Mouse (Mus musculus) macrophage (primary cell): ENCODE results near the gene 1700056E22Rik. TPM values are rescaled to one million over a fixed set of nuclear protein-coding genes. Genes with fewer than 3 reads are reported as not detected.
A peak's percentile ranks its signal among the peaks of the same experiment; 100 is the strongest.

ENCODE experiments used
- H3K27ac ChIP-seq: fragments of 350-480 bp; formaldehyde crosslinking; 2 replicates; pipeline ENCODE4 v1.9.0; 2021
- H3K36me3 ChIP-seq: fragments of 350-480 bp; formaldehyde crosslinking; 2 replicates; pipeline ENCODE4 v1.9.0; 2021; ENCODE audit errors: inconsistent target
- H3K4me3 ChIP-seq: fragments of 350-480 bp; formaldehyde crosslinking; 2 replicates; pipeline ENCODE4 v1.9.0; 2021; ENCODE audit errors: inconsistent target
- H3K79me2 ChIP-seq: fragments of 350-480 bp; formaldehyde crosslinking; 2 replicates; pipeline ENCODE4 v1.9.0; 2021; ENCODE audit errors: inconsistent target
- WGBS: methylation state at CpG from one replicate; pipeline ENCODE4 v1.1.7; 2026; ENCODE audit warnings: inconsistent platforms; ENCODE audit not compliant: missing documents; 5-methylcytosine and 5-hydroxymethylcytosine counted together
- polyA plus RNA-seq: library from polyadenylated mRNA; stranded (reverse); fragments of 250-400 nt; gene quantifications from 3 replicates; pipeline ENCODE4 v1.2.4, GENCODE M21; 2018; ENCODE audit warnings: inconsistent platforms

1700056E22Rik gene
- polyA plus RNA-seq, 1 experiment from 2014 or later: 0.16 TPM

DNA sequence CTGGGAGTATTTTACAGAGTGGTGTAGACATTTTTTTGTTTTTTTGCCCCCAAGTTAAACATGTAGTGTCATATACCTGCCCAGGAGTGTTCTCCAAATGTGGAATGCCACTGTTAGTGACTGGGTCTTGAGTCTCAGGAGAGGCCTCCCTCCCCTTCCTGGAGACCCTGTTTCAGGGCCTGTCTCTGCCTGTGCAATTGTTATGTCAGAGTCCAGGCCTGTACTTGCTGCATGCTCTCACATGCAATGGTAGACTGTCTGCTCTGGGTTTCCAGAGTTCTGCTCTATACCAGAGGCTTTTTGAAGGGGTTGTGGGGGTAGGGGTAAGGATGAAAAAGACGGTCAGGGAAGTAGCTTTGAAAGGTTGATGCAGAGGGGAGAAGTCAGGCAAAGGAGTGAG lies 6.8 kb upstream of the 1700056E22Rik start:
- WGBS: 100% methylated on average over 1 of the region's 1 CpGs
- no peaks in the 10 kb centered on the region for H3K79me2 ChIP-seq
- H3K27ac ChIP-seq: no peak overlapping the region
- H3K4me3 ChIP-seq: no peak overlapping the region
- H3K36me3 ChIP-seq: no peaks in the 10 kb centered on the region

DNA sequence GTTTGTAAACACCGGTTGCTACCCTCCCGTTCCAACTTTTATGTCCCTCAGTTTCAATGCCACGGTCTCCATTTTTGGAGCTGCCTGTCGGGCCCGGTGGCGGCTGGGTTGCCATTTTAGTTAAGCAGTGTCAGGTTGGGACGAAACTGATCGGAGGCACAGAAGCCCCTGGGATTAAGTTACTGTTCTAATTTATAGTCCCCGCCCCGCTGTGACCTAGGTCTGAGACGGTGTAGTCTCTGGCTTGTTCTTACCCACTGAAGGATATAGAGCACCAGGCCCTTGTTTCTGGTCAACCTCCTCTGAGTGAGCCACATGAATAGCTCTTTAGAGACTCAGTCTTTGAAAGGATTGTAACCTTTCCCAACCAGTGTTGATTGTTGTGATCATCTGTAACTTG lies 6.1 kb upstream of the 1700056E22Rik start:
- Histone ChIP-seq H3K36me3 (no peaks in the 10 kb centered on the region), H3K27ac (no peak overlapping the region), H3K4me3 (no peak overlapping the region), H3K79me2 (no peaks in the 10 kb centered on the region)
- 97% methylated on average over 11 of the region's 11 CpGs for WGBS

DNA sequence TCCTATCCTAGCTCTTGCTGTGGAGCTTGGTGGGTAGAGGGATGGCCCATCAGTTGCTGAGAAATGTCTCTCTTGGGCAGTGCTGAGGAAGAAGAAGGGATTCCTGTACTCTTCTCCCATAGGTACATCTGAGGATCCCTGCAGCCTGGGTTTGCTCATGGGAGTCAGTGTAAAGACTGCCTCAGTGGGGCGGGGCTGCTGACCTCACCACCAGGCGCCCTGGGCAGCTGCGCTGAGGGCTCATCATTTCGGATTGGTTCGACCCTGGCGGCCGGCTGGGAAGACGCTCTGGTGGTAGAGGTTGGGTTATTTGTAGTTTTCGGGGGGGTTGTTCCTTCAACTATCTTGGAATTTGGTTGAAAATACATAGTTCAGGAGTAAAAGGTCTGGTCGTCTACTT lies 5.2 kb upstream of the 1700056E22Rik start:
- WGBS: 95% methylated on average over 10 of the region's 10 CpGs
- Histone ChIP-seq H3K4me3 (no peak overlapping the region), H3K79me2 (no peaks in the 10 kb centered on the region), H3K36me3 (no peaks in the 10 kb centered on the region), H3K27ac (no peak overlapping the region)

DNA sequence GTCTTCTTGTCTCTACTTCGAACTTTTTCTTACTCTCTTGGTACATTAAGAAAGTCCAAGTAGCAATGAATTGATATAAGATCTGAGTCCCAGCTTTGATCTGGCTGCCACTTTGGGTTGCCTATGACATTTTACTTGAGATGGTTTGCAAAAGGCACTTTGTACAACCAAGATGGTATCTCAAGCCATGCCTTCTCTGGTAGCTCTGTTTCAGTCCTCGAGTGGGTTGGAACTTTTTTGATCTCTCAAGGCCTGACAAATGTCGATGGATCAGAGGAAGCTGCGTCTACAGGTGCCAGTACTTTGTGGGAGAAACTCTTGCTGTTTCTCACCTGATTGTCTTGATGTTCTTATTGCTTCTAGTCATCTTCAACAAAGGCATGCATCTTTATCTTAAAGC lies 3.7 kb upstream of the 1700056E22Rik start:
- WGBS: 92% methylated on average over 4 of the region's 4 CpGs
- Histone ChIP-seq H3K4me3 (no peak overlapping the region), H3K36me3 (no peaks in the 10 kb centered on the region), H3K27ac (no peak overlapping the region), H3K79me2 (no peaks in the 10 kb centered on the region)

DNA sequence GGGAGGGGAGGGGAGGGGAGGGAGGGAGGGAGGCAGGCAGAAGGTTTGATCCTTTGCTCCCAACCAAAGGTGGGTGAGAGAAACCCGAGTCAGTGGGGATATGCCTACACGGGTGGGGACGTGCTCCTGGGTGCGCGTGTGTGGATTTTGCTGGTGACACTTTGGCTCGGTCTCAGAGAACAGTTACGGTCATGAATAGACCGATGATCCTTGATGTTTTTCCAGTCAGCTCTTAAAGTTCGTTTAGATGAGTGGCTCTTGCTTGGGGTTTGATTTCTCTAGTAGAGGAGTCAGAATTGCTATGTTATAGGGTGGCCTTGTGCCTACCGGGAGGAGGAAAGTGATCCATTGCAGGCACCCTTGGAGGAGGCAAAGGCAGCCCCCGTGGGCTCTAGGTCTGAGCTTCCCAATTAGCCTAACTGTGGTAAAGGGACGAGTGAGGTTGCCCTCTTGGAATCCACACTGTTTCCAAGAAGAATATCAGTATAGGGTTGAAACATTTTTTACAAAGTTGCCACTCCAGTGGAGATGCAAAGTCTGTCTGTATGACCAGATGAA lies 1.3 kb upstream of the 1700056E22Rik start:
- H3K4me3 ChIP-seq: no peak overlapping the region

DNA sequence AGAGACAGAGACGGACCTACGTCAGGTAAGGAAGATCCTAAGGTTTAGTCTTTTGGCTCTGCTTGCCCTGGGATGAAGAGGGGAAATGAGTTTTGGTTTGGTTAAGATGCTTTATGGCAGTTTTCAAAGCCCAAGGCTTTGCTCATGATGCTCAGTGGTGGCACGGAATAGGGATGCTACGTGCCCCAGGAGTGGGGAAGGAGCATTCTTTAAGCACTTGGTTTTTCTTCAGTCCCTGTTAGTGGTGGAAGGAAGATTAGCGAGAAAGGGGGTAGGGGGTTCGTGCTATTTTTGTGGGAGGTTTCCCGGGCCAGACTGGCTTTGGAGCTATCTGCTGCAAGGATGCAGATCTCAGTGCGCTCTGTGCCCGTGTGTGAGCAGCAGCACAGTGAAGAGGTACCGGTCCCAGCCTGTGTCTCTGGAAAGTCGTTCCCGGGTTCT lies 660 bp upstream of the 1700056E22Rik start:
- WGBS: 2% methylated on average over 11 of the region's 12 CpGs
- Histone ChIP-seq H3K36me3 (no peaks in the 10 kb centered on the region), H3K79me2 (no peaks in the 10 kb centered on the region), H3K4me3 (peak overlapping the region; percentile 57), H3K27ac (0 out of 2 replicates have a peak overlapping the region, but pooled peaks have one; percentile 8)

More for the DNA sequence above, 1.3 kb upstream of the 1700056E22Rik start:
- WGBS: 40% methylated on average over 12 of the region's 12 CpGs
- no peaks in the 10 kb centered on the region for H3K36me3 ChIP-seq
- H3K79me2 ChIP-seq: no peaks in the 10 kb centered on the region
- H3K27ac ChIP-seq: no peak overlapping the region

DNA sequence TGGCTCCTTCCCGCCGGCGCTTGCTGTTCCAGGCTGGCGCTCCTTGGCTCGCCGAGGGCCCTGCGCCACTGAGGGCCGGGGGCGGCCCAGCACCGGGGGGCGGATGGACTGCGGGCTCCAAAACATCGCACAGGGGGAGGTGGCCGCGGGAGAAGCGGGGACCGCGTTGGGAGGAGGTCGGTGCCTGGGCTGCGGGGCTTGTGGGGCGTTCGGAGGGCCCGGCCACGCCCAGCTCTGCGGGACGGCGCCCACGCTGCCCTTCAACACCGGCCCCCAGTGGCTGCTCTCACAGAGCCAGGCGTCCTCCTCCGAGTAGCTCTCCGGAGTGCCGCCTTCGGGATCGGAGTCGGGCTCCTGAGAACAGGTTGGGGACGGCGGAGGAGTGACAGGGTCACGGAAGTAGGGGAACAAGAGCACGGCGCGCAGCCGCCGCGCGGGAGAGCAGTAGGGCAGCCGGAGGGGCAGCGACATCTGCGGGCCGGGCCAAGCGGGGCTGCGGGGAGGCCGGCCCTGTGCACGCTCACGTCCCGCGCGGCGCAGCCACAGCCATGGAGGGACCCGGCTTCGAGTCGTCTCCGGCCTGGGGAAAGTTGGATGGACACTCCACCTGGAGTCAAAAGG lies 601 bp downstream of the 1700056E22Rik start:
- H3K4me3 ChIP-seq: peak overlapping the region; percentile 57
- H3K27ac ChIP-seq: peak overlapping the region; percentile 62
- H3K79me2 ChIP-seq: no peaks in the 10 kb centered on the region
- no peaks in the 10 kb centered on the region for H3K36me3 ChIP-seq
- WGBS: under 1% methylated on average over 60 of the region's 63 CpGs

DNA sequence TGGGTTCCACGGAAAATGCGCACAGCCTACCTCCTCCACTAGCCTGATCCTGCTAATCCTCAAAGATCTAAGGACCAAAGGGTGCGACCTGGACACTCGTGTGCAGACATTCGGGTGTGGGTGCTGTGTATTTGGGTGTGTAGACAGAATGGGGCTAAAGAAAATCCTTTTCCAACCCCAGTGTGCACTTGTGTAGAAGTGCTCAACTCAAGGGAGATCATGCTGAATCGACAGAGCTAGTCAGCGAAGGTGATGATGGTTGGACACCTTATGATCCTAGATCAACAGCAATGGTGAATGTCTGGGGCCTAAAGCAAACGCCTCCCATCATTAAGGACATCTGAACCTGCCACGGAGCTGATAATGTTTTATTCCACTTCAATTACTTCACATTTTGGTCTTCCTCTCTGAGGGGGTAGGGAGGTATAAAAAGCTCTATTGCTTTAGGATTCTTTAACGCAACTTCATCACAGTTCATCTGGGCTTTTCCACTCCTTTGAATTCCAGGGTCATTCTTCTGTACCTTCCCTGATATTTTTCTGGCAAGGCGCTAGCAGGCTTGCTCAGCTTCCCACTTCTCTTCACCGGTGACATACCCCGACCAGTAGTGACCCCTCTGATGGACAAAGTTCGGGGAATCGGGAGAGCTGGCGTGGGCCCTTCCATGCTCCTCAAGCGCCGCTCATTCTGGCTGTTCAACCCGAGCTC lies 1.3 kb downstream of the 1700056E22Rik start:
- no peaks in the 10 kb centered on the region for H3K79me2 ChIP-seq
- H3K36me3 ChIP-seq: no peaks in the 10 kb centered on the region
- H3K27ac ChIP-seq: no peak overlapping the region
- H3K4me3 ChIP-seq: peak overlapping the region; percentile 57
- WGBS: 49% methylated on average over 19 of the region's 19 CpGs

DNA sequence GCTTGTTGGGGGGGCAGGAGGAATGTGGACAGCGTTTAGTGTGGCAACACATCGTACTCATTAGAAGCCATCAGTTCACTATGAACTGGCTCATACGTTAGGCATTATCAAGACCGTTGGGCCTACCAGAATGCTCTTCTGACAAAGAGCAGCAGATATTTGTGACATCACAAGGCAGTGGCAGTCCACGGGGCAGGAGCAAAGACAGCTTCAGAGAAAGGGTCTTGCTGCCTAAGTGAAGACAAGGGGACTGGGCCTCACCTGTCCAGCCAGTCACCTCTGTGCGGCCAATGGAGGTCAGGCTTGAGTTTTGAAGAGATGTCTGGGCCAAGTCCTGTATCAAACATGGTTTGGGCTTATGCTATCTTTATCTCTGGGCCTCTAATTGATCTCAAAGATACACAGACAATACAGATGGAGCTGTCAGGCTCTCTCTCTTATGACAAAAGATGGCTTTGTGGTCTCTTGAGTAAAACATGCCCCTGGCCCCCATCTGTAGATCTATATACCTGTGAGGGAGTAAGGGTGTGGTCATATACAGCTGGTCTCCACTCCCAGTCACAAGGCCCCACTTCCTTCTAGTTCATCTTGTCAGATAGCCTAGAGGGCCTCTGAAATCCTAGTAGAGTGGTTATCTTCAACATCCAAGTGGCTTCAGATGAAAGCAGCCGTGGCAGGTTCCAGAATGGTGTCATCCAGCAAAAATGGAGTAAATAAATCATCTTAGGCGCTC lies 3.9 kb downstream of the 1700056E22Rik start:
- Histone ChIP-seq H3K79me2 (no peaks in the 10 kb centered on the region), H3K4me3 (no peak overlapping the region), H3K36me3 (no peaks in the 10 kb centered on the region), H3K27ac (no peak overlapping the region)
- WGBS: 96% methylated on average over 8 of the region's 8 CpGs

DNA sequence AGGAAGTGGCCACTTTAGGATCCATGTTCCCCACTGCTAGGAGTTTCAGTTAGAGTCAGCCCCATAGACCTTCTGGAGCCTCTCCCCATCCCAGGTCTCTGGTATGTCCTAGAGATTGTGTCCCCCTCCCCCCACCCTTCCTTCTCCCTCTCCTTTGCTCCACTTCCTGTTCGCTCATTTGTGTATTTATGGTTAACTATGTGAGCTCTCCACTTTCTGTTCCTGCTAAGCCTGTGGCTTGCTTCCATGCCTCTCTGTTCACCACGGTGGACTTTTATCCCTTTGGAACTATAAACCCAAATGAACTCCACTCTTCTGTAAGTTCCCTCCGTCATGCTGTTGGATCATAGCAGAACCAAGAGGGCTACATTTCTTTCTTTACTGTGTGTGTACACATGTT lies 7.1 kb downstream of the 1700056E22Rik start:
- Histone ChIP-seq H3K27ac (no peak overlapping the region), H3K79me2 (no peaks in the 10 kb centered on the region), H3K4me3 (no peak overlapping the region), H3K36me3 (no peaks in the 10 kb centered on the region)
- 71% methylated on average over 3 of the region's 3 CpGs for WGBS

DNA sequence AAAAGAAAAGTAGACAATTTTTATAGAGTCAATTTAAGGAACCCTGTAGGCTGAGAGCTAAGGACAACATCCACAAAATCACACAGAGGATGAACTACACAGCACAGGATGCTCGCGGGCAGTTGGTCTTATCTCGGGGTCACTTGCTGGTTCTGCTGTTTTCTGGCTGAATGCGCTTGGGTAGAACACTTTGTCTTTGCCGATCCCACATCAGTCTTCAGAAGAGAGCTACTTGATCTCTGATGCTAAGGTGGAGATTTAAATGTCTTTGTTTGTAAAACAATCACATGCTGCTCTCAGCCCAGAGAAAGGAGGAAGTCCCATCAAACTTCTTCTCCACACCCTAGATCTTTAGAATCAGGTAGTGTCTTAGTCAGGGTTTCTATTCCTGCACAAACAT lies 9.0 kb downstream of the 1700056E22Rik start:
- Histone ChIP-seq H3K36me3 (no peaks in the 10 kb centered on the region), H3K27ac (no peak overlapping the region), H3K79me2 (no peaks in the 10 kb centered on the region), H3K4me3 (no peak overlapping the region)
- WGBS: 86% methylated on average over 5 of the region's 5 CpGs

DNA sequence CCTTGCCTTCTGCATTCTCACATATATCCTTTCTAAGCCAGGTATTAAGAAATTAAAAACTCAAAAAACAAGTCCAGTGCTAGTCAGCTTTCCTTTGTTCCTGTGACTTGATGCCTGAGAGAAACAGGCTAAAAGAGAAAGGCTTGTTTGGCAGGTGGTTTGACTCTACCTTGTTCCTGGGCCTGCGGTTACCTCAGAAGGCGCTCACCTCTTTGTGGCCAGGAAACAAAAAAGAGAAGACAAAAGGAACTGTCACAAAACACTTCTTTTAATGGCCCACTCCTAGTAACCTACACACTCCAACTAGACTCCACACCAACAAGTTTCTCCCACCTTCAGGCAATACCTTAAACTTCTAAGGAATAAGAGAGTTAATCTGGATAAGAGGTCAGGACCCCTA lies 9.5 kb downstream of the 1700056E22Rik start:
- H3K79me2 ChIP-seq: no peaks in the 10 kb centered on the region
- H3K27ac ChIP-seq: no peak overlapping the region
- WGBS: 96% methylated on average over 2 of the region's 2 CpGs
- no peak overlapping the region for H3K4me3 ChIP-seq
- H3K36me3 ChIP-seq: no peaks in the 10 kb centered on the region

DNA sequence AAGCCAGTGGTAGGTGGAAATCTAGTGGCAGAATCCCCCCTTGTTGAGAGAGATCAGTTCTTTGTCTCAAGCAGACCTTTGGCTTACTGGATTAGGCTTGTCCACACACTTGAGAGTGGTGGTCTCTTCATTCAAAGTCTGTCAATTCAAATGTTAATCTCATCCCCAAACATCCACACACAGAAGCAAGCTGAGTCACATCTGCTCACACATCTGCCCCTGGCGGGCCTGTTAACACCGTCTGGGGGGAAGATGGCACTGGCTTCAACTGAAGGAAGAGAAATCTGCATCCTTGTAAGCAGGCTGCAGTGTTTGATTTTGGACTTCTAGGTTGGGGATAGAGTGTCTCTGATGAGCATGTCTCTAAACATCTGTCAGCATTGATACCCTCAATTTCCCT lies 10.1 kb downstream of the 1700056E22Rik start:
- WGBS: 96% methylated on average over 2 of the region's 2 CpGs

DNA sequence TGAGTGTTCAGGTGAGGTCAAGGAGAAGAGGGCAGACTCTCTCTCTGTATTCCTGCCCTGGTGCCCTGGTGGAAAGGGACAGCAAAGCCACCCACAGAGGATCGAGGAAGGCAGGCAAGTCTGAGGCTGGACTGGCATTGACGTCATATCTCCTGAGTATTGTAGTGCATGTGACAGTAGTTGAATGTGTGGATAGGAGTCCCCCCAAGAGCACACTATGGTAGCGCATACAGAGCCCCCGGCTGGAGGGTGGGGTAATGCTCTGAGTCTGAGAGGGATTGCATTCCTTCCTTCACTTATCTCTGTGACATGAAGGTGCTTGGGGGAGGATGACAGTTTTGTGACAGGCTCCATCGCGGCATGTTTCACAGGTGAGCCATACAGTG lies 14.4 kb downstream of the 1700056E22Rik start:
- H3K27ac ChIP-seq: no peak overlapping the region
- no peak overlapping the region for H3K4me3 ChIP-seq
- no peaks in the 10 kb centered on the region for H3K79me2 ChIP-seq
- no peaks in the 10 kb centered on the region for H3K36me3 ChIP-seq
- WGBS: 80% methylated on average over 6 of the region's 6 CpGs

More for the DNA sequence above, 10.1 kb downstream of the 1700056E22Rik start:
- Histone ChIP-seq H3K4me3 (no peak overlapping the region), H3K79me2 (no peaks in the 10 kb centered on the region), H3K36me3 (no peaks in the 10 kb centered on the region), H3K27ac (no peak overlapping the region)
